Mouse (Mus musculus) kidney, adult 2 months (tissue): ENCODE measurements around the gene Prox2.

Source experiments
- CTCF ChIP-seq: fragments of 200-500 bp; conservative IDR thresholded peaks from 2 replicates; pipeline ENCODE4 v1.5.1; 2011; ENCODE audit warnings: low read depth, mild to moderate bottlenecking, control low read depth, low read length, moderate library complexity, mixed read lengths; ENCODE audit not compliant: insufficient read depth, insufficient read length
- POLR2A ChIP-seq: fragments of 200-500 bp; IDR thresholded peaks from one replicate; pipeline ENCODE4 v1.6.1; 2011; ENCODE audit warnings: low read depth, low read length, control low read depth

DNA sequence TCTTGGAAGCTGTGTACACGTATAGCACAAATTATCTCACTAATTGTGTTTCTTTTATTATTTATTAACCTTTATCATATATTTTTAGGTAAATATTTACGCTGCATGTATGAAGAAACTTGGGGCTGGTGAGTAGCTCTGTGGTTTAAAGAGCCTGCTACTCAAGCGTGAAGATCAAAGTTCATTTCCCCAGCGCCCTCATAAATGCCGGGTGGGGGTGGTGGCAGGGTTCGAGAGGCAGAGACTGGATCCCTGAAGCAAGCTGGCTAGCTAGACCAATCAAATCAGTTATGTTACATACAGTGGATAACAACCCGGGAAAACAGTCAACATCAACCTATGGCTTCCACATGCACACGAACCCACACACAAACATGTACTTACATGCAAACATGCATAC, 7.5 kb downstream of the Prox2 start:
- TF ChIP-seq CTCF (no peak), POLR2A (no peak)
